Mouse (Mus musculus) cerebellum, adult 8-10 months (tissue): ENCODE measurements around the gene Fibcd1.

ENCODE experiments used
- DNase-seq: peaks from one replicate; pipeline ENCODE4 v3.0.0; 2022

Gene Fibcd1

GRCm38 (mm10) chr2:31809358-31809740, 36.5 kb downstream of the Fibcd1 start:
- no peak for DNase-seq

- no peak for DNase-seq
These were observed 37.1 kb downstream of the Fibcd1 start for GRCm38 (mm10) chr2:31808410-31809357.

GRCm38 (mm10) chr2:31806639-31807382, 39.0 kb downstream of the Fibcd1 start:
- no peak for DNase-seq

GRCm38 (mm10) chr2:31803480-31803879, 42.3 kb downstream of the Fibcd1 start:
- peak; percentile 35 for DNase-seq

GRCm38 (mm10) chr2:31802811-31803210, 43.0 kb downstream of the Fibcd1 start:
- DNase-seq: peak; percentile 30

GRCm38 (mm10) chr2:31801416-31801815, 44.4 kb downstream of the Fibcd1 start:
- peak; percentile 57 for DNase-seq

DNA sequence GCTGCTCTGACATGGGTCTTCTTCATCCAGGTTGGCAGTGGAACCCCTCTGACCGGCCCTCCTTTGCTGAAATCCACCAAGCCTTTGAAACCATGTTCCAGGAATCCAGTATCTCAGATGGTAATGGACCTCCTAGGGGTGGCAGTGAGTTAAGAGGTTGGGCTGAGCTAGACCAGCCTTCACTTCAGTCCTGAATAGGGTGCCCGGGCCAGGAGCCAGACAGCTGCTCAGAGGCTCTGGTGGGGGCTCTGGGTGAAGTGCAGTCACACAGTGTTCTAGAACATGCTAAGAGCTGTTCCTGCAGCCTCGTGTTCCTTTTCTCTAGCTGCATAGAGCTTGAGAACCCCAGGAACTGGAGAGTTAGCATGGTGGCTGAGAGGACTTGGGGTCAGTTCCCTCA, 48.9 kb downstream of the Fibcd1 start:
- no peak for DNase-seq

GRCm38 (mm10) chr2:31792611-31793010, 53.2 kb downstream of the Fibcd1 start:
- no peak for DNase-seq

DNA sequence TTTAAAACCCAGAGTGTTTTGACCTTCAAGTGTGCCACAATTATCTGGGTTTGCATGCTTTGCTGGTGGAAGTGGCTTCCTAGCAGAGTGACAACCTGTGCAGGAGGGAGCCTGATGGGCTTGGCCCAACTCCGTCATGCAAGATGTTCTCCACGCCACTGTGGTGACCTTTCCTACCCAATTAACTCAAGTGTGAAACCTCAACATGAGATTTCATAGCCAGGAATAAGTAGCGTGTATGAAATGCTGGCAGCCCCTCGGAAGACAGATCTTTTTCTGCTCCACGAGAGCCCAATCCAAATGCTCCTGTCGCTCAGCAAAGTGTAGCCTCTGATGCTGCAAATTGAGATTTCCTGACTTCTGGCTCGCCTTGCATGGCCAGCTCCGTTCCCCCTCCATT, 54.5 kb downstream of the Fibcd1 start:
- no peak for DNase-seq

DNA sequence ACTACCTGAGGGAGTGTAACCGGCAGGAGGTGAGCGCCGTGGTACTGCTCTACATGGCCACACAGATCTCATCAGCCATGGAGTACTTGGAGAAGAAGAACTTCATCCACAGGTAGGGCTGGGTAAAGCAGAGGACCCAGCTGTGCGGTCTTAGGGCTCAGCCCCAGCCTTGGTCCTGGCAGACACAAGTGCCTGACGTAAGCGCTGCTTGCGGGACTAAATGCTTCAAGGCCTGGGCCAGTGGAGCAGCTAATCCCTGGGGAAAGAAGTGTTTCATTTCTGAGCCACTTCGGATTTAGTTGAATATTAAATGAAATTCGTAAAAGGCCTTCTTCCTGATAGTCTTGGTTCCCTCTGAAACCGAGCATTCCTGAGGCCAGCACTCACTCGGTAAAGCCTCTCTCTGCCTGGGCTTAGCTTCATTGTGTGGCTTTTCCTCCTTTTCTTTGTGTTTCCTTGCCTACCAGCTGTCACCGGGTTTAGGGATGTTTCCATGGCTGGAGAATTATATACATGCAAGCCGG, 55.0 kb downstream of the Fibcd1 start:
- DNase-seq: no peak

DNA sequence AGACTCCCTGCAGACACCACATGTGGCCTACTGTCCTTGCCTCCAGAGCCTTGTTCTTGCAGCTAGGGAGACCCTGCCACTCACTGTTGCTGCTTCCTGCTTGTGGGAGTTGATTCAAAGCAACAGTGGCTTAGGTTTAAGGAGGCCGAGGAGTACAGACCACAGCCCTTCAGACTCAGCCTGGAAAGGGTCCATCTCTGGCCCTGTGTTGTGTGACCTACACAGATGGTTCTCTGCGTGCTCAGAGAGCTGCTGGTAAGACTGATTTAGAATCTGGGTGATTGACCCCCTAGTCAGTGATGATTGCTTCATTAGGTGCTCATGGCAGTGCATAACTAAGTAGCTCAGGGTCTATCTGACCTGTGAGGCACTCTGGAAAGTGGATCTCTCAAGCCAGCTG, 56.6 kb downstream of the Fibcd1 start:
- DNase-seq: no peak

DNA sequence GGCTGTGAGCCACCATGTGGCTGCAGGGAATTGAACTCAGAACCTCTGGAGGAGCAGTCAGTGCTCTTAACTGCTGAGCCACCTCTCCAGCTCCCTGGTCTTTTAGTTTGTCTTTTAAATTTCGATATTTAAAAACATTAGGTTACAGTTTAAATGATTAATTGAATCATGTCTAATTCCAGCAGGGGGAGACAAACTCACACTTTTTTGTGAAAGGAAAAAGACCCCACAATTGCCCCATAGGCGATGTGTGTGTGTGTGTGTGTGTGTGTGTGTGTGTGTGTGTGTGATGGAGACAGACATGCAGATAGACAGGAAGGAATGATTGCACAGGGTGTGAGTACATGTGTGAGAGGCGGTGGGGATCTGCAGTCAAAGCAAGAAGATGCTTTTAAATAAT, 57.6 kb downstream of the Fibcd1 start:
- no peak for DNase-seq

GRCm38 (mm10) chr2:31787029-31787428, 58.8 kb downstream of the Fibcd1 start:
- peak; percentile 82 for DNase-seq

DNA sequence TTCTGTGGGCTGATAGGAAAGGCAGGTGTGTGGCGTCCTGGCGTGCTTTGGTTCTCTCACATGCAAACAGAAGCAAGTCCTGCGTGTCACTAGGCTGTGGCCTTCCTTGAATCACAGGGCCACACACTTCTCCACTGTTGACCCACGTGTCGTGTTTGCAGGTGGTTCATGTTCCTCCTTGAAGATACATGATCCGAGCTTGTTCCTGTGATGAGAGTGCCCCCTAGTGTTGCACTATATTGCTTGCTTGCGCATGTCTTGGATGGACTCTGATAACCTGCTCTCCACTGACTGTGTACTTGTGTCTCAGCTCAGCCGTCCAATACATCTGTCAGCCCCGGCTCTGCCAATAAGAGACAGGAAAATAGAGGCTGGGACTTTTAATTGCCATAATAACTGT, 60.7 kb downstream of the Fibcd1 start:
- DNase-seq: peak; percentile 79

- no peak for DNase-seq
These were observed 62.7 kb downstream of the Fibcd1 start for GRCm38 (mm10) chr2:31782958-31783602.

GRCm38 (mm10) chr2:31779258-31779657, 66.5 kb downstream of the Fibcd1 start:
- DNase-seq: no peak

DNA sequence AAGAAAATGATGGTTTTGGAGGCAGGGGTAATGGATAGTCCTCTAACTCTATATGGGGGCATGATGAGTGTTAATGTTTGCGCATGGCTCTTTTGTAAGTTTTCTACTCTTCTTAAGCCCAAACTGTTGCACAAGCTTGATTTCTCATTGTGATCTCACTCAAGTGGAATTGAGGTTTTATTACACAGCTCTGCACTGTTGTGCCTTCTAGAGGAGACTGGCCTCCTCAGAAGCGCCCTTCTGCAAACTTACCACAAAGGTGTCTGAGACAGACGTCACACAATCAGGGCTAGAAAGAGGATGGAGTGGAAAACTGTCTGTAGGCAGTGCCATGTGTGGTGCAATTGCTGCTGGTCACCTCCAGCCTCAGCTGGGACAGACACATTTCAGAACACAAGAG, 69.3 kb downstream of the Fibcd1 start:
- no peak for DNase-seq

DNA sequence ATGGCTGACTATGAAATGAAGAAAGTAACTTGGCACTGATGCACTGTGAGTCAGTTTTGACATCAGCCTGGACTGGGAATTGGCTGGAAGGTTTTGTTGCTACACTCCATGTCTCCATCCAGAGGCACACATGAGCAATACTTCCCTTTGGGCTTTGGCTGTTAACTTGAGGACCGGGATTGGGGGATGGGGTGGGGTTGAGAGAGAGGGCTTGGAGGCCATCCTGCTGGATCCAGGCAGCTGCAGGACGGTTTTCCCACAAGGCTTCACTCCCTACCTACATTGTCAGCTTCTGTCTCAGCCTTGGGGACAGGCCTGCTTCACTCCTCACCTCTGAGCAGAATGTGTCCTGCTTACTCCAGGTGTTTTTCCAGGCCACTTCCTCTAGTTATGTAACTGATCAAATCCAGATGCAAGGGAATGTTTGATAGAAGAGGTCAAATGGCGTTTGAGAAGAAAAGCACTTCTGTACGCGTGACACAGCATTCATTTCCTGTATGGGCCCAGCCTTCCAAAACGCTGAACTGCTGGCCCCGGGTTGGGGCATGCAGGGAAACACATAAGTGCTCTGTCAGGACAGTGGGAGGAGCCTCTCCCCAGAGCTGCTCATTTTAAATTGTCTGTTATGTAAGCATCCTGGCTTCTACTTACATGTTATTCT, 74.9 kb downstream of the Fibcd1 start:
- DNase-seq: no peak

DNA sequence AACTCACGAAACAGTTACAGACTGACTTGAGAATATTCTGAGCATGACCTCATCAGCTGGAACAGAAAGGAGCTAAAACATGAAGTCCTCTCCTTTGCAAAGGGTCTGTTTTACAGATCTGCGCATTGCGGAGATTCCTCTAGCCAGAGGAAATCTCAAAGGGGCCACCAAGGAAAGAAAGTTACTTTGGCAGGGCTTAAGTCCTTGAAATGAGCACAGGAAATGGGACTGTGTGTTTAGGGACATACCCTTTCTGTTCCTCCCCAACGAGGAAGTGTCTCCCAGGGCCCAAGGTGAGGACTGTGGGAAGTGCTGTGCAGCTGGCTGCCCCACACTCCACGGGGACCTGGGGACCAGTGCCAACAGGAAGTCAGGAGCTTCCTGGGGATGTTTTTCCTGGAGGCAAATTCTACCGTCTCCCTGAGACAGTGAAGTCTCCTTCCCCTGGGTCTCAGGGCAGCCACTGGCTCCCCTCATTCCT, 76.1 kb downstream of the Fibcd1 start:
- no peak for DNase-seq

GRCm38 (mm10) chr2:31769115-31769514, 76.7 kb downstream of the Fibcd1 start:
- DNase-seq: no peak

DNA sequence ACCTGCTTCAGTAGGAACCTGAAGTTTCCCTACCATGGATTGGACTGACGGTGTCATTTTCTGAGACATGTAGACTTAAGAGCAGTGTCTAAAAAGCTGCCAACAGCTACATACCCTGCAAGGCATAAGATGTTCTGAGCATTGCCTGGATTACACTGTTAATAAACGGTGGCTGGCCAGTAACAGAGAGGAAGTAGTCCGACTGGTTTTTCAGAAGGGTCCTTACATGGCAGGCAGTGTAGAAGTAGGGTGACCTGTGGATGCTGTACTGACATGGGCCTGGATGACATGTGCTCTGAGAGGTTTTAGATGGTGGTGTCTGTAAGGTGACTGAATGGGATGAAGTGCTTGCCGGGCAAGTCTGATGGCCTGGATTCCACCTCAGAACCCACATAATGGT, 78.0 kb downstream of the Fibcd1 start:
- DNase-seq: no peak

DNA sequence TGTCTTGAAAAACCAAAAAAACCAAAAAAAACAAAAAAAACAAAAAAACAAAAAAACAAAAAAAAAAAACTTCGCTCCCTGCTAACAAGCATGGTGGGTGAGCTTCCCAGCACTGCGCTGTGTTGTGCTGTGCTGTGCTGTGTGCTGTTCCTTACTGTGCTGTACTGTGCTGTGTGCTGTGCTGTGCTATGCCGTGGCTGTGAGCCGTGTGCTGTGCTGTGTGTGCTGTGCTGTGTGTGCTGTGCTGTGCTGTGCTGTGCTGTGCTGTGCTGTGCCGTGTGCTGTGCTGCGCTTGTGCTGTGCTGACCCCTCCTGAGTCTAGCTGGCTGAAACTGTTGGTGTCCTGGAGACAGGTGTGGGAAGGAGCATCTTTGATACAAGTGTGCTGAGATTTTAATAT, 78.7 kb downstream of the Fibcd1 start:
- no peak for DNase-seq
